Mouse (Mus musculus) testis, adult 2 months (tissue): Measurements from ENCODE around the gene Spg21.

ENCODE experiments used
- CTCF ChIP-seq: fragments of 200-500 bp; IDR thresholded peaks from 2 replicates; pipeline ENCODE4 v1.5.1; 2012; ENCODE audit warnings: low read depth, mild to moderate bottlenecking, inconsistent platforms, low read length, moderate library complexity; ENCODE audit not compliant: control insufficient read depth, insufficient read depth, insufficient replicate concordance
- POLR2A ChIP-seq: fragments of 200-500 bp; IDR thresholded peaks from 2 replicates; pipeline ENCODE4 v1.6.1; 2012; ENCODE audit warnings: low read depth, mild to moderate bottlenecking, inconsistent platforms, low read length, moderate library complexity; ENCODE audit not compliant: control insufficient read depth

DNA sequence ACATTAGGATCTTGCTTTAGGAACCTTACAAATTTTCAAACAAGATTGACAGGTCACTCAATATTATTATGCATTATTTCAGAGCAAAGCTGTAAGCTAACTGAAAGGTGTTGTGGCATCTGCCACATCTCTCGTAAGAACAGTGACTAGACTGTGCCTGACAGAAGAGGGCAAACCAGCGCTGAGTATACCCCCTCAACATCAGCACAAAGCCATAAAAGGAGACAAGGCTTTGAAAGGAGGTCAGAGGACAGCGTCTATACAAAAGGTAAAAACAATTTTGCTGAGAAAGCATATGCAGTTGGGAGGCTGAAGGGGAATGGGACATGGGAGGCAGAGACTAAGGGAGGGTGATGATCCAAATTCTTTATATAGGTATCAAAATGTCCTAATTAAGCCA lies 549 bp upstream of the Spg21 start:
- no peak for TF ChIP-seq CTCF
- no peak for TF ChIP-seq POLR2A
